Mouse (Mus musculus) A20 (cell line): ENCODE results near the gene Usp22.
"Not testable (repeated sequence)": the region's sequence is repeated elsewhere in the genome, so short reads cannot be mapped to it uniquely, and the experiment has no call there.

Experiments
- DNase-seq: peaks from one replicate; pipeline ENCODE4 v3.0.0-alpha.2; 2011; ENCODE audit warnings: low read depth, low spot score

Usp22 gene

DNA sequence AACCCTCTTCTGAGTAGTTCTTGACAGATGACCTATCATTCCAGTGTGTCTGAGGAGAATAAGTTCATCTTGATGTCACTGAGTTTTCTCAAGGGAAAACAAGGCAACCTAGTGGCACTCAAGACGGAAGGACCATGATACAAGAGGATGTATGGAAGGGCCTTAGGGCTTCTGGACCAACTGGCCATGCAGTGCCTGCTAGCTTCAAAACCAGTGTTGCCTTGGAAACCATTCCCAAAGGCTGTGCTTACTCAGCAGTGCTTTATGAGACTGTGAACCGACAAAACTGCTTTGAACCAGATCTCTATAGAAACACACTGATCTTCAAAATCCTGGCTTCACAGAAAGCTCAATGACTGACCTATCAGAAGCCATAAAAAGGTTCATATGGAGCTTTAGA lies 15.9 kb upstream of the Usp22 start:
- no peak for DNase-seq

DNA sequence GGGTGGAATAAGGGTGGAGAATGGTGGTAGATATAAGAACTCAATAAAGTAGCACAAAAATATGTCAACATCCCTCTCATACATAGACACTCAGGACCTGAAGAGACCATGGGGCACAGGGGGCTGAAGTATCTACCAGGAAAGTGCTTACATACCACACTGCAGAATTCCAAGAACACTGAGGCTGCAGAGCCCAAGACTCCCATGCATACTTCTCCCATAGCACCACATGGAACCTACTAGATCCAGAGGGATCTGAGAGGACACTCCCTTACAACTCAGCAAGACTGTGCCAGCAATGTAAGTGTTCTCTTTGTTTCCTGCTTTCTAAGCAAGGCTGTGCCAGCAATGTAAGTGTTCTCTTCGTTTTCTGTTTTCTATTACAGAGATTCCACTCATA lies 9.0 kb upstream of the Usp22 start:
- no peak for DNase-seq

DNA sequence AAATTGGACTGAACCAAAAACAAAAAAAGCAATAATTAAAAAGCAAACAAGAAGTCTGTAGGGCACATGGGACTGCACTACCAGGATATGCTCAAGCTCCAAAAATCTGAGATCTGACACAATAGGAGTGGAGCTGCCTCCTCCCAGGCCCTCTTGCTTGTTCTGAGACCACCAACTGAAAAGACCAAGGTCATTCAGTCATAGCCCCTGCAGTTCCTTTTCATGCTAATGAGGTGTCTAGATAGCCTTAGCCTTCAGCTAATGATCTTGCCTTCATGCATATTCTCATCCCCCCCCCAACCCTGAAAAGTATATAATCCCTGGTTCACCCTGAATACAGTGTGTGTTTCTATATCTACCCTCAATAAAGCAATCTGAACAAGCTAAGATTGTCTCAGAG lies 6.8 kb upstream of the Usp22 start:
- DNase-seq, result no peak

DNA sequence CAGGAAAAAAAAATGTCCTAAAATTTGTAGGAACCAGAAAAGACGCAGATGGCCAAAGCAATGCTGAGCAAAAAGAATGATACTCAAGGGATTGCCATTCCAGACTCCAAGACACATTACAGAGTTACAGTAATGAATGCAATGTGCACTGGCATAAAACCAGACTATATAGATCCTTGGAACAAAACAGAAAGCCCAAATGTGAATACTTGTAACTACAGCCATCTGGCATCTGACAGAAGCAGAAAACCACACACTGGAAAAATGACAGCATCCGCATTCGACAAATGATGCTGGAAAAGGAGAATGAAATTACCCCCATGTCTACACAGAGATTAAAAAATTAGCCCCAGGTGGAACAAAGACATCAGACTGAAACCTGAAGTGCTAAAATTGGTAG lies 5.5 kb upstream of the Usp22 start:
- DNase-seq, result no peak

DNA sequence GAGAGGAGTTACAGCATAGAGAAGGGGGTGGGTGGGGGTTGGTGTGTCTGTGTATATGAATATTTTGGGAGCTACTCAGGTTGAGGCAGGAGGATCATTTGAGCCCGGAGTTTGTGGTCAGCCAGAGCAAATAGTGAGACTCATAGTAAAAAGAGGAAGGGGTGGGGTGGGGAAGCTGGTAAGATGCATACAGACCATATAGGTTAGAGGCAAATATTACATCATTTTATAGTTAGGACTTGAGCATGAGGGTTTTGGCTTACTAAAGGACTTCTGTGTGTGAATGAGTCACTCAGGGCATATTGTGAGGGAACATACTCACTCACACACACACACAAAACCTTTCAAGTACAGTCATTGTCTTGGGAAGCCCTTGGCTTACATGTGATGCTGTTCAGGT lies 1.5 kb upstream of the Usp22 start:
- DNase-seq, result no peak

DNA sequence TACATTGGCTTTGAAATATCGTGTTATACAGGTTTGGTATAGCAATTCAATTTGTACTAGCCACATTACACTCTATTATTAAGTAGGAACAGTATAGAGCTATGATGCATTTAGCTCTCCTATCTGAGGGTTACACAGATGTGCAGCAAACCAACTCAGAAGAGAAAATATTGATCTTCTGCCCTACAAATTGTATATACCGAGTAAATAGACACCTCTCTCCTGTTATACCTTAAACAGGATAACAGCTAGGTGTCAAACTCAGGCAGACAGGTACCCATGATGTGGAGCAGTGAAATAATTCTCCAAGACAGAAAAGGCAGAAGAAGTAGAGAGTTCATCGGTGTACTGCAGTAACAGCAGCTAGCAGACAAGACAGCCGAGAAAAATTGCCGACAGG lies 923 bp upstream of the Usp22 start:
- no peak for DNase-seq

DNA sequence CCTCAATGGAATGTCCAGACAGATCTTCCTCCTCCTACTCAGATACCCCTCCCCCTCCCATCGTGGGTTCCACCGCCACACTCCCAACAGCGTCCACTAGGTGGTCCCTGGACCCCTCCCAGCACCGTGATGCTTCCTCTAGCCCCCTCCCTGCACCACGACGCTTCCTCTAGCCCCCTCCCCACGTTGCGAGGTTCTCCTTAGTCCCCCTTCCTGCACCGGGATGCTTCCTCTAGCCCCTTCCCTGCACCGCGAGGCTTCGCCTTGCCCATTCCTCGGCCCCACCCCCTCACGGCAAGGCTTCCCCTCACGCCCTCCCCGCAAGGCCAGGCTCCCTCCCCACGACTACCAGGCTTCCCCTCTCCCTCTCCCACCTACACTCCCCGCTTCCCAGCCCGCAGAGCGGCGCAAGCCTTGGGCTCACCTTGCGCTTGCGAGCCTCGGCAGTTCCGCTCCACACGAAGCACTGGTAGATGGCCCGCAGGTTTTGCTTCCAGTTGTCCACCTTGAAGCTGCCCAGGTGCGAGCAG lies 499 bp downstream of the Usp22 start:
- peak; percentile 78 for DNase-seq

DNA sequence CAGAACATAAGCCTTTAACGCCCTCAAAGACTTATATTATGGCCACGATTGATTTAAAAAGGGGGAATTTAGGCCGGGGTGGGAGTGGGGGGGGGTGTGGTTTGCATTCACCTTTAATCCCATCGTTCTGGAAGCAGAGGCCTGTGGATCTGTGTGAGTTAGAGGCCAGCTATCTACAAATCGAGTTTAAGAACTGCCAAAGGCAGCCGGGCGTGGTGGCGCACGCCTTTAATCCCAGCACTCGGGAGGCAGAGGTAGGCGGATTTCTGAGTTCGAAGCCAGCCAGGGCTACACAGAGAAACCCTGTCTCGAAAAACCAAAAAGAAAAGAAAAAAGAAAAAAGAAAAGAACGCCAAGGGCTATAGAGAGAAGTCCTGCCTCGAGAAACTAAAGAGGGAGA lies 1.4 kb downstream of the Usp22 start:
- DNase-seq, result not testable (repeated sequence)

DNA sequence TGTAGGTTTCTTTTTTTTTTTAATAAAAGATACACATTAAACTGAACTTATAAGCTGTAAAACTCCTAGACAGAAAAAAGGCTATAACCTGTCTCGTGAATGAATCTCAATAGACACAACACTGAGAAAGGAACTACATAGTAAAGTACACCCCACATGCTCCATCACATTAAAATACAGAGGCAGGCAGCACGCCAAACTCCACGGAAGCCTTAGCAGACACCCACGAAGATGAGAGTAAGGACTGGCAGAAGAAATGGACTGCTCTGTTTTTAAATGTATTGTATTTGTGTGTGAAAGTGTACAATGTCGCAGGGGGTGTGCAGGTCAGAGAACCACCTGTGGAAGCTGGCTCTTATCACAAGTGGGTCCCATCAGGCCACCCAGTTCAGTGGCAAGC lies 4.7 kb downstream of the Usp22 start:
- no peak for DNase-seq

DNA sequence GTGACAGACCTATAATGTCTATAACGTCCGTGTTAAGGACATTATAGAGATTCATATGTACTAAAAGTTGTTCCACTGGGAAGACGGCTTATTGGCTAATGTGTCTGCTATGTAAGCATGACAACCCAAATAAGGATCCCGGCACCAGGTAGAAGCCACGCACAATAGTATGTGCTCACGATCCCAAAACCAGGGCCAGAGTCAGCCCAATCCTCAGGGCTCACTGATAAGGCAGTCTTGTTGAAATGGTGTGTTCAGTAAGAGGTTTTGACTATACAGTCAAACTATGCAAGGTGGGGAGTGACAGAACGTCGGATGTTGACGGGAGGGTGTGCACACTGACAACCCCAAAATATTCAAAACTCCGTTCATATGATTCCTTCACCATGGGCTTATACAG lies 10.0 kb downstream of the Usp22 start:
- no peak for DNase-seq

DNA sequence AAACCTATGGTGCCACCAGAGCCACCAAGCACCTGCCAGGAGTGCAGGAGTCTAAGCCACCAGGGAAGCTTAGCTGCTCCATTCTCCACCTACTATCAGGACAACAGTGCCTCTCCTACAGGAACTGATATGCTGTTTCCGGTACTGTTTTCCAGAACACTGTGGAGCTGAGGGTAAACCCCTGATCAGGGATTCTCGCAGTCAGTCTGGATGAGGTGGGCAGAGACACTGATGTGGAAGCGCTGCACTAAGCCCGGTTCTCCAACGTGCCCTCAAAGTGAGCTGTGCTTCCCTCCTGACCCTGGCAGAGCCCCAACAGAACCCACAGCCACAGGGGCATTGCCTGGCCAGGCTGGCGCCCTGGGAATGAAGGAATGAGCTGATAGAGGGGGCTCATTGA lies 10.5 kb downstream of the Usp22 start:
- no peak for DNase-seq

DNA sequence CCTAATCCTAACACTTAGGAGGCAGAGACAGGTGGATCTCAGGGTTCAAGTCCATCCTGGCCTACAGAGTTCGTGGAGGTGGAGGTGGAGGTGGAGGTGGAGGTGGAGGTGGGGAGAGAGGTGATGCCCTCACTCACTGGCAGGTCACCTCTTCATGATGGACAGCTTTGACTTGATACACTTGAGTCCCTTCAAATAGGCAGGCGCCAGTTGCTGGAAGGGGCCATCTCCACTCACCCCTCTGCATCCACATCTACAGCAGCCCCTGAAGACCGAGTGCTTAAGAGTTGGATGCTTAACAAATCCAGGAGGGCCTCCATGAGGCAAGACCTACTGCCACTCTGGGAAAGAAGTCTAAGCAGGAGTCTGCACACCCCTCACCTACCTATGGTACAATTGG lies 11.5 kb downstream of the Usp22 start:
- DNase-seq, result no peak

DNA sequence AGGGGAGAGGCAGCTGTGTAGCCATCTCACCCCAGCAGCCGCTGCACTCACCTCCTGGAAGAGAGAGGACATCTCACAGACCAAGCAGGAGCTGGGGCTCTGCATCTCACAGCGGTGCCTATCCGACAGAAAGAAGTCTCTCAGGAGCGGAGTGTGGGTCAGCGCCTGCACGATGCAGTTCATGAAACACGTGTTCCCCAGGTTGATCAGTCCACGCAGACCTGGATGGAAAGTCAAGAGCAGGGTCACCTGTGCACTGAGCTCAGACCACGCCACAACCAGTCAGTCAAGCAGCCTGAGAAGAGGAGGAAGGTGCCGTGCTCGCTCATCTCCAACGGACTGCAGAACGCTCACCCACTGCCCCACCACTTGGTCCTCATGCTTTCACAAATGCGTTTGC lies 12.1 kb downstream of the Usp22 start:
- no peak for DNase-seq

DNA sequence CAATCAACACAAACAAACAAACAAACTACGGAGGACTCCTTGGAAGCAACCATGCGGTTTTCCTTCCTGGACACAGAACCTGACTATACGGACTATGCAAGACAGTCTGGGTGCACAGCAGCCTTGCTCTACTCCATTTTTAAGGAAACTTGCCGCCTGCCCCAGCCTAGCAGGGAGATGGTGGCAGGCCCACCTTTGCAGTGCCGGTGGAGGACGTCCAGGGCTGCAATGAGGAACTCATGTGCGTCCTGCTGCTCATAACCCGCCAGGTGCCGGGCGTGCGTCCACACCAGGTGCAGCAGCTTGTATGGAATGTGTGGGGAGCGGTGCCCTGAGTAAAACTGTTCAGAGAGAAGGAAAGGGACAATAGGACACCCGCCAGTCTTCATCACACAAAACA lies 13.7 kb downstream of the Usp22 start:
- no peak for DNase-seq

DNA sequence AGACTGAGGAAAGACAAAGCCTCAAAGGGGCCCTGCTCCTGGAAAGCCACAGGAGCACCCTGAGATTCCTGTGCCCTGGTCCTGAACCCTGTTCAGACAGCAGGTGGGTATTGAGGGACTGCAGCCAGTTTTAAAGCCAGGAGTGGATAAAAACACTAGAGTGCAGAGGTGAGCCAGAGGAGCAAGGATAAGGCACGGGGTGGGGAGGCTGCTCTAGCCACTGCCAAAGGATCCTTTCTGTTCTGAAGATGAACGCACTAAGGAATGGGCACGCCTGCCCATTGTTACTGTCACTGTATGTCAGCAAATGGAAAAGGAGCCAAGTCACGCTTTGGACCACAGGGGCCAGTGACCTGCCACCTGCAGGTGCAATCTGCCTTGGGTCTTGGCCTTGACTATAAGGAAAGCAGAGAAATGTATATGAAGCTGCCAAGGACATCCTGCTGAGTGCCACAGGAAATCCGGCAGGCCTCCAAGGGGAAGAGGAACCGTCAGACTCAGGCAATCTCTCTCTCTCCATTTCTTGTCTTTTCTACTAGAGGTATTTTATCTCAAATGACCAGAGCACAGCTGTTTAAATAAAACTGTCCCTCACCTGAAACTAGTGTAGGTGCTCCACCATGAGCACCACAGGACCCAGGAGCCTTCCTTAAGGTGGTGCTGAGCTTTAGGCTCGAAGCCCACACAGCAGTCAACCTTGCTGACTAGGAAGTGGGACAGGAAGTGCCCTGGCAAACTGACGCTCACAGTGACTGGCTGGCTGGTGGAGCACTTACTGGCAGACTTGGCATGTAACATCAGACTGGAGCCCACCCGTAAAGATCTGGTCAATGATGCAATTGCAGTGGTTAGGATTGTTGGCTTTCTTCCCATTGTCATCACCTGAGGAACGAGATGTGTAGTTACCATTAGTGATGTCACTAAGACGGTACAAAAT lies 14.8 kb downstream of the Usp22 start:
- DNase-seq, result no peak

DNA sequence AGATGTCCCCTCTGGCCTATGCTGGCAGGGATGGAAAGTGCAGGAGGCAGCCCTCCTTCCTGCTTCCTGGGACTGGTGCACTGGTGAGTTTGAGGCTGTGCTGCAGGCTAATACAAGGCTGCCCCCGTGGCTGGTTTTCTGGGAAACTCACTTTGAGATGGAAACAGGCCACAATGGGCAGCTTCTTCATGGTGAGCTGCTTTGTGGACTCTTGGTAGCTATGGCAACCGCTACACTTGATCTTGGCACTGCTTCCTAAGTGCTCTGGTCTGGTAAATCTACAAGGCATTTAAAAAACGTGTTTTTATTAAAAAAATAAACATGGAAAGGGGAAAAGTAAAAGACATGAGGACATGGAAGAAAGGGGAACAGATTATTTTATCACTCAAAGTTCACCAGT lies 16.7 kb downstream of the Usp22 start:
- DNase-seq, result no peak

DNA sequence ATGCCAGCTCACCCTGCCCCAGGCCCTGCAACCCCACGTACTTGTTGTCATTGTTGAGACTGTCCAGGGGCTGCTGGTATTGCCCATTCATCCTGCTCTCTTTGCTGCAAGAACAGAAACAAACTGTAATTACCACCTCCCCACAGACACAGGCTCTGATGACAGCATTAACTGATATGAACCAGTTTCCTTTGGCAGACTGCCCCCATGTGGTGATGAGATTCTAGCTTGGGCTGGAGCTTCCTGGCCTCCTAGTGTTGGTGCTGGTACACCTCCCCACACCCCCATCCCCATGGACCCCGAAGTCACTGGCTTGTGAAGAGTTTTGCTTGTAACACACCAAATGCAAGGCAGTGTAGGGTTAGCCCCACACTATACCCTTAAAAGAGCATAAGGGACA lies 19.1 kb downstream of the Usp22 start:
- DNase-seq, result peak; percentile 72

DNA sequence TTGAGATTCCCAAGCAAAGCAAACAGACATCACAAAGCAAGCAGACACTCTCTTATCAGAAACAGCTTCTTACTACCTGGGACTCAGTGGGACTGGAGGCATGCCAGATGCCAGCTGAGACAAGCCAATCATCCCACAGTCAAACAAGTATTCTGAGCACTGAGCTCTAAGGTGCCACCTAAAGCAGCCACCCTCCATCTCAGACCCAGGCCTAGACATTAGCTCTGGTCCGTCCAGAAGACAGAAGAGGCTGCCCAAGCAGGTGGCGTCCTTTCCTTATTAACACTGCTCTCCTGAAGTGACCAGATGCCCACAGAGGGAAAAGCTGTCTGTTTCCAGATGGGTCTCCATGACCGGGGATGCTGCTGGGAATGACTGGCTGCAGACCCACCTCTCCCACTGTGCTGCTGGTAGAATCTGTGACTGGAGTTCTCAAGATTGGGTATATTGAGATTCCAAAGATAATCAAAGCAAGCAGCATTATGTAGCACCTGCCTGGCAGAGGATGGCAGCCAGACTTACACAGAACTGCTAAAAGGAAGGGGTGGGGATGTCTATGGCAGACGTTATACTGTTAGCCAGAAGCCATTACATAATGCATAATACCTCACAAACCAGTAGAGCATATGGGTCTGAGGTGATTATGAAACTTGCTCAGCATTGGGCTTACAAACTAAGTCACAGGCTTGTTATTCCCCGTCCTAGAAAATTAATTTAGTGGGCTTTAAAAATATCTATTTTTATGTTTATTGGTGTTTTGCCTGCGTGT lies 24.4 kb downstream of the Usp22 start:
- DNase-seq, result no peak

DNA sequence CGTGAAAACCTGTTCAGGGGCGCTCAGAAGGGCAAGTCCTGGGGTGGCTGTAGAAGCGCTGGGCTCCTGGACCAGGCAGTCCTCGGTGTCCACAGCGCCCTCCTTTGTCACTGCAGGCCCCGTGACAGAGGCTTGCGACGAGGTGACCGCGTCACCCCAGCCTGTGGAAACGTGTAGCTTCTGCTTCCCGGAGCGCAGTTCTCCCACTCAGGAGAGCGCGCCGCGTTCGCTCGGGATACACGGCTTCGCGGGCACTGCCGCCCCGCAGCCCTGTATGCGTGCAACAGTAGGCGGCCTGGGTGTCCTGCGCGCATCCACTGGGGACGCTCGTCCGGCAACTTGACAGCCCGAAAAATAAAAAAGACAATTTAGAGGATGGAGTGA lies 27.6 kb downstream of the Usp22 start:
- DNase-seq, result no peak

DNA sequence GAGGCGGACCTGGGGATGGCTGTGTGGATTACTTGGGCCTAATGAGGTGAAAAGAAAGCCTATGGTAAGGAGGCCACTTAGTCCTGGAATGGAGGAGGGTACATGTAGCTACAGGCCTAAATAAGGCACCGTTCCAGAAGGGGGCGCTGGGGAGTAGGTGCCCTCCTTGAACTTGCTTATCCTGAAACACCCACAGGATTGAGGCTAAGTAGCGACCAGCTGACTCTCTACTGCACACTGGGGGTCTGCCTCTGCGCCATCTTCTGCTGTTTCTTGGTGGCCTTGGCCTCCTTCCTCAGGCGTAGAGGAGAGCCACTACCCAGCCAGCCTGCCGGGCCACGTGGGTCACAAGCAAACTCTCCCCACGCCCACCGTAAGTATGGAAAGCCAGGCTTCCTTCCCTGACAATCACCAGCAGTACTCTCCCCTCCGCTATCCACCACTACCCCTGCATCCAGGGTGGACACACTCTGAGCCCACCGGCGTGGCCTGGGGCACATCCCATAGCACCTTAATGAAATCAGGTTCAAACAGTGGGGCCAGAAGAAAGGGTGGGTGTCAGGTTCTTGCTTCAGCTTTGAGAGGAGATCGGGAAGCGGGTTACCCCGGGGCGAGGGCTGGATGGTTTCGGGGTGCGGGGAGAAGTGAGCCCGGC lies 28.1 kb downstream of the Usp22 start:
- DNase-seq, result peak; percentile 46

DNA sequence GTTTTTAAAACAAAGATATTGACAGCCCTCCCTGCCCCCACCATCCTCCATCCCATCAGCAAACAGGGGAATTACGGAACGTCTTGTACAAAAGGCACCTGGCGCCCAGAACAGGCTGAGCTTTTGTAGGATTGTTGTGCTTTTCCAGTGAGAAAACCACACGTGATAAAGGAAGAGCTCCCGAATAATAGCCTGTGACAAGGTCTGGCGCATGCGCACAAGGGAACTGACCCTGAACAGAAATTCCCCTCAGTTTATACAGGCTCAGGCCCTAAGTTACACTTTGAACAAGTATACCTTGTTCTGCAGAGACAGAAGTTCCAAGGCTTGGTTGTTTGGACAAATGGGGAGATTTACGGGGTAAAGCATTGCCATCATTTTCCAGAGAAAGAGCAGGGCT lies 29.3 kb downstream of the Usp22 start:
- DNase-seq, result no peak
